Mouse (Mus musculus): ENCODE results near the gene Spg7.
A peak's percentile ranks its signal among the peaks of the same experiment; 100 is the strongest.

Gene Spg7

DNA sequence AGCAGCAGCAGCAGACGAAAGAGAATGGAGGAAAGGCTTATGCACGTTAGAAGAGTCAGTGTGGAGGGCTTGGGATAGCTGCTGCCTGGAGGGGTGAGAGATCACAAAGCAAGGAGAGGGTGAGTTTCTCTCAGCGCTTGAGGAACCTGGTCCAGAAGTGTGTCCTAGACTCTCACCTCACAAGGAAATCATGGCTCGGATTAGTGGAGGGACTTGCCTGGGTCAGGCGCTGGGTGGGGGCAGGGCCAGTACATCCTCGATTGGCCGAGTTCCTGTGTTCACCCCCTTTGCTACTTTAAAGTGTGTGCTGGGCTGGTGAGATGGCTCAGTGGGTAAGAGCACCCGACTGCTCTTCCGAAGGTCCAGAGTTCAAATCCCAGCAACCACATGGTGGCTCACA lies 73.1 kb downstream of the Spg7 start:
- no peak for DNase-seq

DNA sequence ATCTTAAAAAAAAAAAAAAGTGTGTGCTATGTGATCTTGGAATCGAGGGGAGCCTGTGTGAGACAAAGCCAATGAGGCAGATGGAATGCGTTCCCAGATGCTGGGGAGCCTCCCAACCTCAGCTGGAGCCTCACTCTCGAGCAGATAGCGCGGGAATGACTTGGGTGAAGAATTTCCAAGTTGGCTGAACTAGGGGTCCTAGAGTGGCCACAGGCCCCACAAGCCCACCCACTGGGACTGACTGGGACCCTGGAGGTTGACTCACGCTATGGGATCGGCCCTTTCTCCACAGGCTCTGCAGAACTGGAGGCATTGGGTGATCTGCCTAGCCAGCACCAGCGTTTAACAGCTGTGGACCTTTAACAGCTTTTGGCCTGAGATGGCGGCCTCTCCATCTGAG lies 73.5 kb downstream of the Spg7 start:
- DNase-seq: no peak

DNA sequence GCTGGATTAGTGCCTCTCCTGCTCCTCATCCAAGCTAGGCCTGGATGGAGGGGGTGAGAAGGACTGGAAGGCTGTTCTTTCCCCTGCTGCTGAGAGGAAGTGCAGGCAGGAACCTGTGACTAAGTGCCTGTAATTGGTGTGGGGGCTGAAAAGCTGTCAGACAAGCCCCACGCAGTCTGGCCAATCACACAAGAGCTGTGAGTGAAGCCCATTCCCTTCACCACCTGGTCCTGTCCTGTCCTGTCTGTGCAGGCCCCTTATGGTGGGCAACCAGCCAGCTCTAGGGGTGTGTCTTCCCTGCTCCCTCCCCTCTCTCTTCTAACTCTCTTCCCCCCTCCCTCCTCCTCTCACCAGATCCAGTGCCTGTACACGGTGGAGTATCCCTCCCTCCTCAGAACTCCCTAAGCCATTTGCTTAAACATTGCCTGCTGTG lies 74.9 kb downstream of the Spg7 start:
- no peak for DNase-seq

DNA sequence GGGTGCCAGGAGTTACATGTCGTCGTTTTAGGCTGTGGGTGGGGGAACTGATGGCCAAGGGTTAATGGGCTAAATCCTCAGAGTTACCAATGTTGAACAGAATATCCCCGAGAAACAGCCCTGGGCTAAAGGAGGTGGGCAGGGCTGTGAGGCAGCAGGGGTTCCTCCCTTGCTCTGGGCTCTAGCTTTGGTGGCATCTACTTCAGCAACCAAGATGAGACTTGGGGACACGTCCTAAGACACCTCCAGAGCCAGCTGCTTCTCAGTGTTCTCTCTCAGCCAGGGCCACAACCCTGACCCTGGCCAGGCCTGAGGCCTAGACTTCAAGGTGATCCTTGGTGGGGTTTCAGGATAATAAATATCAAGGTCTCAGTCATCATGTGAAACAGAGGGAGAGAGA lies 76.0 kb downstream of the Spg7 start:
- no peak for DNase-seq

DNA sequence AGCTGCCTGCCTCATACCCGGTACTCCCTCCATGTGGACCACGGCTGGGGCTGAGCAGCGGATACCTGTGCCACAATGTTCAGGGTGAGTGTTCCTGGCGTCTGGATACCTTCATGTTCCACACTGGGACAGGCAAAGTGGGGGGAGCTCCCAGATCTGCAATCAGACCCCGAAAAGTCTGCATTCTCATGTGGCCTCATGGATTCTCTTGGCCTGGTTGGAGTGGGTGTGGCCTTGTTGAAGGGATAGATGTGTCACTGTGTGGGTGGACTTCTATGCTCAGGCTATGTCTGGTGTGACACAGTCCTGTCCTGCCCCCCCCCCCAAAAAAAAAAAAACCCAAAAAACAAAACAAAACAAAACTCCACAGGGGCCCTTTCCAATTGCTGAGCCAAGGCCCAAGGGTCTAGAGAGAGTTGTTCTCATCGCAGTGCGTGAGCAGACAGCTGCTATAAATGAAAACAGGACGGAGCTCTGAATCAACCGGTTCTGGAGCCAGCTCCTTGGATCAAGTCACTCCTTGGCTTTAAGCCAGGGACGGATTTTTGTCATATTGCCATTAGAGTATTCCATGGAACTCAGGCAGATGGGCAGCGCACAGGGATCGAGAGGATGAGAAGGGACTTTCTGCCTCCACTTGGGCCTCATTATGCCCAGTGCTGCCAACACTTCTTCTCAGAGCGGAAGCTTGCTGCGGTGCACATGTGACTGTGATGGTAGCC lies 79.2 kb downstream of the Spg7 start:
- peak; percentile 78 to 81 for DNase-seq

- no peak for DNase-seq
Observed at GRCm38 (mm10) chr8:123145279-123145678, 82.5 kb downstream of the Spg7 start.

GRCm38 (mm10) chr8:123146390-123146789 lies 83.6 kb downstream of the Spg7 start:
- DNase-seq: no peak

All from cerebellum, adult 18-20 months (tissue).